Mouse (Mus musculus) lung, adult 10 weeks (tissue): ENCODE data around the gene Mdc1. TPM values are rescaled to one million over a fixed set of nuclear protein-coding genes. Genes with fewer than 3 reads are reported as not detected.

ENCODE experiments used
- polyA plus RNA-seq: library from polyadenylated mRNA; stranded (reverse); fragments of 350-450 nt; fragmentation: Illumina TruSeq; extraction: RNeasy Lipid Tissue Mini Kit (QIAGEN cat#74804); gene quantifications from one replicate; pipeline ENCODE4 v1.2.3, GENCODE M21; 2014; ENCODE audit warnings: low read depth, low replicate concordance; ENCODE audit not compliant: insufficient read depth

Mdc1 gene
- 4.5 TPM for polyA plus RNA-seq

GRCm38 (mm10) chr17:35841076-35841950 lies at the start of gene Mdc1:
Gene Mdc1, plus strand, starts transcription at chr17:35841515.

GRCm38 (mm10) chr17:35821439-35822430 lies 19.6 kb upstream of the Mdc1 start, which contains the start of gene Ier3:
Gene Ier3, plus strand, starts transcription at chr17:35821684.

GRCm38 (mm10) chr17:35822964-35823937 lies 18.1 kb upstream of the Mdc1 start, which contains the start of gene Flot1:
Gene Flot1, plus strand, starts transcription at chr17:35823230.

GRCm38 (mm10) chr17:35838122-35838544 lies 3.2 kb upstream of the Mdc1 start, which contains the start of gene Tubb5:
Gene Tubb5, minus strand, starts transcription at chr17:35838306.

GRCm38 (mm10) chr17:35861198-35861857 lies 20.0 kb downstream of the Mdc1 start, which contains the start of gene Nrm:
Gene Nrm, plus strand, starts transcription at chr17:35861318.

GRCm38 (mm10) chr17:35865481-35866280 lies 24.4 kb downstream of the Mdc1 start, which contains the start of gene Ppp1r18:
Gene Ppp1r18, plus strand, starts transcription at chr17:35865593.

GRCm38 (mm10) chr17:35879245-35880057 lies 38.1 kb downstream of the Mdc1 start, which contains the start of gene Dhx16:
Gene Dhx16, plus strand, starts transcription at chr17:35879819.

GRCm38 (mm10) chr17:35896781-35897643 lies 55.7 kb downstream of the Mdc1 start, which contains the start of gene 2310061I04Rik:
Gene 2310061I04Rik, minus strand, starts transcription at chr17:35897431.

Other genes starting within 250 kb of the Mdc1 start
- gene Sfta2, start 240.0 kb upstream of the Mdc1 start, polyA plus RNA-seq = 250 TPM
- gene Gm9573, start 214.9 kb upstream of the Mdc1 start, polyA plus RNA-seq = not detected
- gene Mucl3, start 197.8 kb upstream of the Mdc1 start, polyA plus RNA-seq = 0.20 TPM
- gene Vars2, start 173.9 kb upstream of the Mdc1 start, polyA plus RNA-seq = 8.7 TPM
- 16.5 TPM for gene Gtf2h4, start 167.8 kb upstream of the Mdc1 start, polyA plus RNA-seq
- 18.8 TPM for gene Ddr1, start 136.9 kb upstream of the Mdc1 start, polyA plus RNA-seq
- gene Ier3, start 19.8 kb upstream of the Mdc1 start, polyA plus RNA-seq = 135 TPM
- gene Flot1, start 18.3 kb upstream of the Mdc1 start, polyA plus RNA-seq = 81.2 TPM
- 117 TPM for gene Tubb5, start 3.2 kb upstream of the Mdc1 start, polyA plus RNA-seq
- 8.9 TPM for gene Nrm, start 19.8 kb downstream of the Mdc1 start, polyA plus RNA-seq
- gene Ppp1r18, start 24.1 kb downstream of the Mdc1 start, polyA plus RNA-seq = 36.0 TPM
- 44.7 TPM for gene Dhx16, start 38.3 kb downstream of the Mdc1 start, polyA plus RNA-seq
- gene 2310061I04Rik, start 55.9 kb downstream of the Mdc1 start, polyA plus RNA-seq = 22.0 TPM
- 10.0 TPM for gene Atat1, start 68.6 kb downstream of the Mdc1 start, polyA plus RNA-seq
- gene Mrps18b, start 74.9 kb downstream of the Mdc1 start, polyA plus RNA-seq = 31.5 TPM
- gene Ppp1r10, start 74.9 kb downstream of the Mdc1 start, polyA plus RNA-seq = 14.3 TPM
- 33.7 TPM for gene Abcf1, start 128.2 kb downstream of the Mdc1 start, polyA plus RNA-seq
- 39.1 TPM for gene Gnl1, start 138.3 kb downstream of the Mdc1 start, polyA plus RNA-seq
- gene Prr3, start 138.7 kb downstream of the Mdc1 start, polyA plus RNA-seq = 8.8 TPM
- 14.2 TPM for gene H2-T24, start 179.0 kb downstream of the Mdc1 start, polyA plus RNA-seq
- 217 TPM for gene H2-T23, start 191.3 kb downstream of the Mdc1 start, polyA plus RNA-seq
- gene H2-T22, start 201.2 kb downstream of the Mdc1 start, polyA plus RNA-seq = 80.8 TPM
- gene Gm6034, start 201.4 kb downstream of the Mdc1 start, polyA plus RNA-seq = not detected
- not detected for gene Gm11127, start 216.9 kb downstream of the Mdc1 start, polyA plus RNA-seq